Mouse (Mus musculus) erythroblast, embryonic 14.5 days (primary cell): Measurements from ENCODE around the gene Zkscan16. TPM values are rescaled to one million over a fixed set of nuclear protein-coding genes. Genes with fewer than 3 reads are reported as not detected.

Source experiments
- H3K27me3 ChIP-seq: 2 replicates; pipeline ENCODE4 v1.6.1; 2012; ENCODE audit warnings: inconsistent platforms; ENCODE audit not compliant: control insufficient read depth
- H3K36me3 ChIP-seq: 2 replicates; pipeline ENCODE4 v1.6.1; 2012; ENCODE audit warnings: mild to moderate bottlenecking, inconsistent platforms; ENCODE audit not compliant: control insufficient read depth
- H3K4me1 ChIP-seq: 2 replicates; pipeline ENCODE4 v1.6.1; 2012; ENCODE audit warnings: inconsistent platforms; ENCODE audit not compliant: control insufficient read depth
- H3K4me3 ChIP-seq: replicated peaks from 2 replicates; pipeline ENCODE3; 2012; ENCODE audit warnings: moderate library complexity, mild to moderate bottlenecking, inconsistent platforms
- H3K9me3 ChIP-seq: 2 replicates; pipeline ENCODE4 v1.6.1; 2012; ENCODE audit warnings: low read length, inconsistent platforms, mixed read lengths; ENCODE audit not compliant: control insufficient read depth
- GATA1 ChIP-seq: IDR thresholded peaks from 2 replicates; pipeline ENCODE4 v1.6.1; 2012; ENCODE audit warnings: low read length, inconsistent platforms, mixed read lengths
- TAL1 ChIP-seq: IDR thresholded peaks from 3 replicates; pipeline ENCODE4 v1.6.1; 2012; ENCODE audit warnings: low read length, inconsistent platforms, mixed read lengths
- polyA plus RNA-seq: library from polyadenylated mRNA; stranded (reverse); fragments of >175 nt; gene quantifications from 2 replicates; pipeline ENCODE4 v1.2.3, GENCODE M21; 2012

The Zkscan16 gene
- polyA plus RNA-seq, 1 experiment = not detected

- peak overlapping the region; percentile 21 for H3K4me3 ChIP-seq
- H3K4me1 ChIP-seq = peaks cover 66% of the 10 kb centered on the region
- no peaks in the 10 kb centered on the region for H3K9me3 ChIP-seq
- H3K27me3 ChIP-seq = no peaks in the 10 kb centered on the region
- no peaks in the 10 kb centered on the region for H3K36me3 ChIP-seq
- TF ChIP-seq GATA1 (no peak), TAL1 (no peak)
These were observed 48.8 kb downstream of the Zkscan16 start for GRCm38 (mm10) chr4:58992195-58992594.

GRCm38 (mm10) chr4:58994762-58995161 is 51.3 kb downstream of the Zkscan16 start, which contains the start of gene Dnajc25:
Dnajc25 (plus strand) TSS chr4:58995062.
- Histone ChIP-seq H3K36me3 (no peaks in the 10 kb centered on the region), H3K9me3 (no peaks in the 10 kb centered on the region), H3K4me1 (peaks cover 56% of the 10 kb centered on the region), H3K27me3 (no peaks in the 10 kb centered on the region), H3K4me3 (no peak within 1 kb of the TSS)
- no peak for TF ChIP-seq GATA1
- TF ChIP-seq TAL1 = no peak

- Histone ChIP-seq H3K4me3 (no peak overlapping the region), H3K4me1 (peaks cover 53% of the 10 kb centered on the region), H3K9me3 (no peaks in the 10 kb centered on the region), H3K27me3 (no peaks in the 10 kb centered on the region), H3K36me3 (no peaks in the 10 kb centered on the region)
- no peak for TF ChIP-seq GATA1
- no peak for TF ChIP-seq TAL1
These were observed 51.8 kb downstream of the Zkscan16 start for GRCm38 (mm10) chr4:58995251-58995693.

- no peaks in the 10 kb centered on the region for H3K27me3 ChIP-seq
- no peaks in the 10 kb centered on the region for H3K9me3 ChIP-seq
- TF ChIP-seq TAL1 = no peak
- TF ChIP-seq GATA1 = no peak
- no peak overlapping the region for H3K4me3 ChIP-seq
- peaks cover 37% of the 10 kb centered on the region for H3K4me1 ChIP-seq
- H3K36me3 ChIP-seq = no peaks in the 10 kb centered on the region
These were observed 53.7 kb downstream of the Zkscan16 start for GRCm38 (mm10) chr4:58997081-58997480.

- Histone ChIP-seq H3K9me3 (no peaks in the 10 kb centered on the region), H3K4me1 (peaks cover 36% of the 10 kb centered on the region), H3K36me3 (no peaks in the 10 kb centered on the region), H3K4me3 (no peak overlapping the region), H3K27me3 (no peaks in the 10 kb centered on the region)
- no peak for TF ChIP-seq TAL1
- no peak for TF ChIP-seq GATA1
These were observed 55.3 kb downstream of the Zkscan16 start for GRCm38 (mm10) chr4:58998688-58999087.

- no peaks in the 10 kb centered on the region for H3K9me3 ChIP-seq
- no peaks in the 10 kb centered on the region for H3K27me3 ChIP-seq
- H3K36me3 ChIP-seq = no peaks in the 10 kb centered on the region
- H3K4me3 ChIP-seq = no peak overlapping the region
- peaks cover 40% of the 10 kb centered on the region for H3K4me1 ChIP-seq
- no peak for TF ChIP-seq GATA1
- no peak for TF ChIP-seq TAL1
These were observed 56.3 kb downstream of the Zkscan16 start for GRCm38 (mm10) chr4:58999686-59000085.

GRCm38 (mm10) chr4:59000614-59001013 is 57.2 kb downstream of the Zkscan16 start:
- Histone ChIP-seq H3K9me3 (no peaks in the 10 kb centered on the region), H3K27me3 (no peaks in the 10 kb centered on the region), H3K4me1 (peaks cover 40% of the 10 kb centered on the region), H3K4me3 (no peak overlapping the region), H3K36me3 (no peaks in the 10 kb centered on the region)
- TF ChIP-seq GATA1 (no peak), TAL1 (no peak)

- no peaks in the 10 kb centered on the region for H3K36me3 ChIP-seq
- TF ChIP-seq GATA1 (no peak), TAL1 (no peak)
- H3K4me1 ChIP-seq = peaks cover 54% of the 10 kb centered on the region
- peak within 1 kb of the TSS; percentile 97 for H3K4me3 ChIP-seq
- H3K9me3 ChIP-seq = no peaks in the 10 kb centered on the region
- no peaks in the 10 kb centered on the region for H3K27me3 ChIP-seq
These were observed 59.7 kb downstream of the Zkscan16 start, which contains the start of gene Gm20503 for GRCm38 (mm10) chr4:59002948-59003805. Gm20503 (plus strand) TSS chr4:59003210.

- H3K27me3 ChIP-seq = no peaks in the 10 kb centered on the region
- H3K36me3 ChIP-seq = no peaks in the 10 kb centered on the region
- no peak for TF ChIP-seq GATA1
- no peak for TF ChIP-seq TAL1
- peaks cover 55% of the 10 kb centered on the region for H3K4me1 ChIP-seq
- H3K4me3 ChIP-seq = peak overlapping the region; percentile 97
- H3K9me3 ChIP-seq = no peaks in the 10 kb centered on the region
These were observed 60.4 kb downstream of the Zkscan16 start for GRCm38 (mm10) chr4:59003806-59004200.
